Mouse (Mus musculus) heart, embryonic 10.5 days (tissue): ENCODE results near the gene Dok4. TPM values are rescaled to one million over a fixed set of nuclear protein-coding genes. Genes with fewer than 3 reads are reported as not detected.

Experiments used
- DNase-seq: peaks from one replicate; pipeline ENCODE4 v3.0.0-alpha.2; 2017; ENCODE audit warnings: low spot score
- H3K27ac ChIP-seq: fragments of 300-500 bp; sonication (generic); 2 replicates; pipeline ENCODE4 v1.5.1; 2016; ENCODE audit warnings: mild to moderate bottlenecking
- H3K27me3 ChIP-seq: fragments of 300-500 bp; sonication (generic); 2 replicates; pipeline ENCODE4 v1.6.1; 2016; ENCODE audit warnings: mild to moderate bottlenecking; ENCODE audit not compliant: poor library complexity, insufficient read depth, severe bottlenecking
- H3K36me3 ChIP-seq: fragments of 300-500 bp; sonication (generic); 2 replicates; pipeline ENCODE4 v1.6.1; 2016; ENCODE audit warnings: mild to moderate bottlenecking, moderate library complexity
- H3K4me1 ChIP-seq: fragments of 300-500 bp; sonication (generic); 2 replicates; pipeline ENCODE4 v1.6.1; 2016; ENCODE audit warnings: mild to moderate bottlenecking
- H3K4me3 ChIP-seq: fragments of 300-500 bp; sonication (generic); 2 replicates; pipeline ENCODE4 v1.5.1; 2016; ENCODE audit warnings: mild to moderate bottlenecking, moderate library complexity
- H3K9me3 ChIP-seq: fragments of 300-500 bp; sonication (generic); 2 replicates; pipeline ENCODE4 v1.6.1; 2016; ENCODE audit warnings: mild to moderate bottlenecking, moderate library complexity
- WGBS: fragments of 180-500 bp; shearing (Covaris S2); methylation state at CpG from one replicate; pipeline ENCODE4 v1.1.7; 2016; 5-methylcytosine and 5-hydroxymethylcytosine counted together
- polyA plus RNA-seq: library from polyadenylated mRNA; unstranded; fragments of >200 nt; fragmentation: Nextera tagmentation; extraction: Ambion mirVana; gene quantifications from 2 replicates; pipeline ENCODE4 v1.2.1, GENCODE M21; 2016

Dok4 gene
- polyA plus RNA-seq, 1 experiment from 2014 or later, result 71.3 TPM

DNA sequence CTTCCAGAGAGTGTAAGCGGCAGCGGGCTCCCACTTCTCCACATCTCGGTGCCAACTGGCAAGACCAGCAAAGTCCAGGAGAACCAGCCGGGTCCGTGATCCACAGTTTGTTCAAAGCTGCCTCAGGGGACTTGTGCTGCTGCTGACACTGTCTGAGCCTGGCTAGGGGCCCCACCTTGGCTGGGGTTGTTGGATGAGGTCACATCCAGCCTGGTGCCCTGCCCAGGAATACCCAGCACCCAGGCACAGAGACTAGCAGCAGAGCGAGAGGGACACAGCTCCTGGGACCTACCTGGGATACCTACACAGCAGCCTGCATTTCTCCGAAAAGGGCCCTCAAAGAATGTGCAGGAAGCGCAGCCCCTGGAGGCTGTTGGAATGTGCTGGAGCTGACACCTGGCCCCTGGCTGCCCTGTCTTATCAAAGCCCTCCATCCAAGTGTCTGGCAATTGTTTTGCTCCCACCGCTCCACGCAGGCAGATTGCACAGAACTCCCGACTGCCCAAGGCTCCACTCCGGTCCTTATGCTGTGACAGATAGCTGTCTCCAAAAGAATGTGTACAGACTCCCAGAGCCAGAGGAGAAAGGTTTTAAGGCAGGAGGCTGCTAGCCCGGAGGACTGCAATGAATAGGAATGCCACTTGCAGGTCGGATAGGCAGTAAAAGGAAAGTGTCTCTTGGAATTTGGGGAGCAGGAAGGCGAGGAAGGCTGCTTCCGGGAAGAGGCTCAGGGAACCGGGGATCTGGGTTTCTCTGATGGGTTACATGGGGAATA is 847 bp downstream of the Dok4 start:
- peaks cover 65% of the 10 kb centered on the region for H3K4me1 ChIP-seq
- H3K27me3 ChIP-seq, result peaks cover 5% of the 10 kb centered on the region; the same call in 1 of the 2 replicates
- H3K4me3 ChIP-seq, result peak overlapping the region; percentile 88
- H3K36me3 ChIP-seq, result peaks cover 2% of the 10 kb centered on the region; the same call in 1 of the 2 replicates
- 6% methylated on average over 17 of the region's 17 CpGs for WGBS
- H3K27ac ChIP-seq, result peak overlapping the region; percentile 91
- DNase-seq, result no peak
- no peaks in the 10 kb centered on the region for H3K9me3 ChIP-seq

DNA sequence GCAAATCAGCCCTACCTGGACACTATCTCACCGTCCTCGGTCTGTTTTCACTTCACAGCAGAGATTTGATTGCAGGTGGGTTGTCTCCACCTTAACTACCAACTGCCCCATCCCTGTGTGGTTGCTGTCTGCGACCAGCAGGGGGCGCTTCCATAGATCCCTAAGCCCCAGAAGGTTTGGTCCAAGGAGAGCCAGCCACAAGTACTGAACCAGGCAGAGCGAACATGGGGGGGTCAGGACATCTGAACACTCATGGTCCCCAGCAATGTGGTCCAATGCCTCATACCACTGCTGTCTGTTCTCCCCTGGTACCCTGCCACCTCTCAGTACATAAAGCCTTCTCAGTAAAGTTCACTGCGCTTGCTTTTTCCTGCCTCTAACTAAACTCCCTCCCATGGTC is 1.8 kb downstream of the Dok4 start:
- peak overlapping the region; percentile 91 for H3K27ac ChIP-seq
- 8% methylated on average over 6 of the region's 6 CpGs for WGBS
- peak overlapping the region; percentile 88 for H3K4me3 ChIP-seq
- DNase-seq, result peak; percentile 88
- H3K36me3 ChIP-seq, result peaks cover 12% of the 10 kb centered on the region
- peaks cover 5% of the 10 kb centered on the region; the same call in 1 of the 2 replicates for H3K27me3 ChIP-seq
- H3K4me1 ChIP-seq, result peaks cover 74% of the 10 kb centered on the region
- no peaks in the 10 kb centered on the region for H3K9me3 ChIP-seq

DNA sequence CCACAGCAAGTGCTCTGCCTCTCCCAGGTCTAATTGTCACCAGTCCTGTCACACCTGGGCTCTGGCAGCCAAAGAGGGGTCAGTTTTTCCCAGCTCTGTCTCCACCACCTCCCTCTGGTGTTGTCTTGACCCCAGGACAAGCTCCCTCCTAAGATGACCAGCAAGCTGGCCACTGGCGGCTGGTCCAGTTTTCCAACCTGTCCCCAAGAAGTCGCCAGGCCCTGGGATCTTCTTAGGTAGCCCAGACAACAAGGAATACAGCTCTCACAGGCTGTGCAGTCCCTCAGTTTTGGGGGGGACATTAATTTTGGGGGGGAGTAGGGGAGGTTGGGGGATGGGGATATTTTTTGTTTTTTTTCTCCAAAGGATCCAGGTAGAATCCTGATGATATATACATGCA is 3.6 kb downstream of the Dok4 start:
- H3K4me1 ChIP-seq, result peaks cover 89% of the 10 kb centered on the region
- peaks cover 29% of the 10 kb centered on the region for H3K36me3 ChIP-seq
- DNase-seq, result no peak
- peak overlapping the region; percentile 57 for H3K4me3 ChIP-seq
- peak overlapping the region; percentile 78; the same call in 1 of the 2 replicates for H3K27ac ChIP-seq
- no peaks in the 10 kb centered on the region for H3K9me3 ChIP-seq
- peaks cover 5% of the 10 kb centered on the region; the same call in 1 of the 2 replicates for H3K27me3 ChIP-seq
- WGBS, result 55% methylated on average over 2 of the region's 2 CpGs

DNA sequence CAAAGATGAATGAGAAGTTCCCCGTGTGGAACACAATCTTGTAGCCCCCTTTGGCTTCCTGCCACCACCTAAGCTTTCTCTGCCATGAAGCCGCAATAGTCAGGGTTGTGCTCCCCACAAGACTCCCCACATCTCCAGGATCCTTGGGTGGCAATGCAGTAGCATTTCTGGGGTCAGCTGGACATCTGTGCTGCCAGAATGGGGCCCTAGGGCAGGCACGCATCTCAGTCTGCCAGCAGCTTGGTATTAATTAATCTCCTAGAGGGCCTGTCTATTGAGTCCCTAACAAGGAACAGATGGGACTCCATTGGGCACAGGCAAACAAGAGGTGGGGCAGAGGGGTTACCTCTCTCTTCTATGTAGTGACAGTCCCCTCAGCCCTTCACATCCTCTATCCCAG is 4.0 kb downstream of the Dok4 start:
- Histone ChIP-seq H3K36me3 (peaks cover 34% of the 10 kb centered on the region), H3K4me3 (peak overlapping the region; percentile 57), H3K9me3 (no peaks in the 10 kb centered on the region), H3K27ac (peak overlapping the region; percentile 78; the same call in 1 of the 2 replicates), H3K27me3 (peaks cover 5% of the 10 kb centered on the region; the same call in 1 of the 2 replicates), H3K4me1 (peaks cover 89% of the 10 kb centered on the region)
- 52% methylated on average over 3 of the region's 3 CpGs for WGBS
- no peak for DNase-seq

DNA sequence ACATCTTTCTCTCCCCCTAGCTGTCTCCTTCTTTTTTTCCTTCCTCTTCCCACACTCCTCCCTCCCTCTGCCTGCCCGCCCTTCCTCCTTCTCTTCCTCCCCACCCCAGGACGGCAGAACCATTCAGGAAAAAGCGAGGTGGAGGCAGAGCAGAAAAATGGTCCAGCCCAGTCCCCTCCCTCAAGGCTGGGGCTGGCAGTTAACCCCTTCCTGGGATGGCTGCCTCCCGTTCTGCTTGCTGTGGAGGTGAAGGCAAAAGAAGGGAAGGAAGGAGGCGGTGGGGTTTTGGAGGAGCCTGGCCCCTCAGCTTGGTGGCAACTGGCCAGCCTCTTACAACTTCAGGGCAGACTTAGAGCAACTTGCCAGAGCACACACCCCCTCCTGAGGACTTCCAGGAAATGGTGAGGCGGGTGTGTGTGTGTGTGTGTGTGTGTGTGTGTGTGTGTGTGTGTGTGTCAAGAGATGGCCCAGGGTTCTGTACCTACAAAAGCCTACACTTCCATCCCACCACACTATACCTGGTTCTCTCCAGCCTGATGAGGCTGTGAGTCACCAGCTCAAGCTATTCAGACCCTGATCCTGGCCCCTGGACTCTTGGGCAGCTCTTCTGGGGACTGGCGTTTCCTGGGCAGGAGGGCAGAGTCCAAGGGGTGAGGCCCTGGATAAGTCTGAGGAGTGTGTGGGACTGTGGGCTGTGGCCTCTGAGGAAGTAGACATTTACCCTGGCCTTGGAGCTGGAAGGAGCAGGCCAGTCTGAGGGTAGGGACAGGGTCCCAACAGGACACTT is 4.8 kb downstream of the Dok4 start:
- peak; percentile 85 for DNase-seq
- peaks cover 42% of the 10 kb centered on the region for H3K36me3 ChIP-seq
- WGBS, result 7% methylated on average over 7 of the region's 7 CpGs
- H3K4me1 ChIP-seq, result peaks cover 89% of the 10 kb centered on the region
- no peaks in the 10 kb centered on the region for H3K9me3 ChIP-seq
- peak overlapping the region; percentile 57 for H3K4me3 ChIP-seq
- peaks cover 5% of the 10 kb centered on the region; the same call in 1 of the 2 replicates for H3K27me3 ChIP-seq
- H3K27ac ChIP-seq, result peak overlapping the region; percentile 78

DNA sequence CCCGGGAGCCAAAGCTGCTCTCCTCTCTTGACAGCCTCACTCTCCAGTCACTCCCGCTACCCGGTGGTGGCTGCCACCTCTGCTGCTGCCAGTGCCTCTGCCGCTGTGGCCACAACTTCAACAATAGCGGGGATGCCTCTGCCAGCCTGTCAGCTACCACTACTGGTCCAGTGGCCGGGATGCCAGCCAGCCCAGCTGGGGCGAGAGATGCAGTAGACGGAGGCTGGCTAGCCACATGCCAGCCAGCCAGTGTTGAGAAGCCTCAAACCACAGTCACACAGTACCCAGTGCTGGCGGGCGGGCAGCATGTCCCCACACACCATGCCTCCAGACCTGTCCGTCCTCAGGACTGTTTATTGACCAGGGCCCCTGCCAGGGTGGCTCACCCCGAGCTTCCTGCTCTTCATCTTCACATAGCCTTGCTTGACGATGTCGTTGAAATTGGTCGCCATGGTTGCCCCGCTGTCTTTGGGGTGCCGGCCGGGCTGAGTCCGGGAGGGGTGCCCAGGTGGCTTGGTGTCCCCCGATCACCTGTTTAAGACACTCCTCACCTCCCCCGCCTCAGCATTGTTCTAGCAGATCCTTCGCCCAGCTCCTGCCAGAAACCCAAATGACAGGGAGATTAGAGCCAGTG is 5.5 kb downstream of the Dok4 start:
- no peak for DNase-seq
- Histone ChIP-seq H3K27ac (peak overlapping the region; percentile 78), H3K9me3 (no peaks in the 10 kb centered on the region), H3K4me3 (peak overlapping the region; percentile 57), H3K36me3 (peaks cover 49% of the 10 kb centered on the region), H3K27me3 (peaks cover 5% of the 10 kb centered on the region; the same call in 1 of the 2 replicates), H3K4me1 (peaks cover 84% of the 10 kb centered on the region)
- WGBS, result 21% methylated on average over 22 of the region's 22 CpGs

DNA sequence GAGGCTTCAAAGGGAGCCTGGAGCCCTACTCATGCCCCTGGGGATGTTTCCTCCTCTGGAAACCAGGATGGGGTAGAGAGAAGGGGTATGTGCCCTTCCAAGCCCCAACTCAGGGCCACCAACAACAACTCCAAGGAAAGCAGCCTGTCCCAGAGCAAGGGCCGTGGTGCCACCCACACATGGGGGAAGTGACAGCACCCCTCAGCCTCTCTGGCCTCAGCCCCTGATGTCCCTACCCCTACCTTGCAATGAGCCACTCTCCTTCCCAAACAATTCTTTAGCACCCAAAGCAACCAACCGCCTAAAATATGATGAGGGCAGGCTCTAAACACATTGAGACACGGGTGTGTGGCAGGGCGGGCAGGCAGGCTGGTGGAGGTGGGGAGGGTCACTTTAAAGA is 6.1 kb downstream of the Dok4 start:
- DNase-seq, result no peak
- 33% methylated on average over 4 of the region's 4 CpGs for whole genome bisulfite sequencing
- Histone ChIP-seq H3K4me3 (peak overlapping the region; percentile 57), H3K27me3 (peaks cover under 1% of the 10 kb centered on the region; the same call in 1 of the 2 replicates), H3K36me3 (peaks cover 55% of the 10 kb centered on the region), H3K27ac (peak overlapping the region; percentile 78; the same call in 1 of the 2 replicates), H3K9me3 (no peaks in the 10 kb centered on the region), H3K4me1 (peaks cover 81% of the 10 kb centered on the region)

DNA sequence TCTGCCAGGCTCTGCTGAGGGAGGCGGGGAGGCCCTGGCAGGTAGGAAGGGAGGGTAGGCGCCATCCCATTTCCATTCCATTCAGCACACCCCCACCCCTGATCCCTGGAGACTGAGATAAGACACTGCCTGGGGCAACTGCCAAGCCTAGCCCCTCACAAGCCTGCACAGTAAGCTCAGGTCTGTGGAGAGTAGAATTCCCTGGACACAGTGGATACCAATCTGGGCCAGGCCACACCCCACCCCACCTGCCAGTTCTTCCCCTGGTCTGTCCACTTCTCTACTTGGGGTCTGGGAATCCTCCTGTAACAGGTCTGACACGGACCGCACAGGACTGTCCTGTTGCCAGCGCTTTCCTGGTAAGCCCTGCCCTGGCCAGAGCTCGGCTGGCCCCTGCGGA is 7.0 kb downstream of the Dok4 start:
- Histone ChIP-seq H3K4me1 (peaks cover 73% of the 10 kb centered on the region), H3K27ac (peak overlapping the region; percentile 78; the same call in 1 of the 2 replicates), H3K27me3 (no peaks in the 10 kb centered on the region), H3K36me3 (peaks cover 64% of the 10 kb centered on the region), H3K9me3 (no peaks in the 10 kb centered on the region), H3K4me3 (peak overlapping the region; percentile 57)
- no peak for DNase-seq
- WGBS, result 42% methylated on average over 7 of the region's 7 CpGs

DNA sequence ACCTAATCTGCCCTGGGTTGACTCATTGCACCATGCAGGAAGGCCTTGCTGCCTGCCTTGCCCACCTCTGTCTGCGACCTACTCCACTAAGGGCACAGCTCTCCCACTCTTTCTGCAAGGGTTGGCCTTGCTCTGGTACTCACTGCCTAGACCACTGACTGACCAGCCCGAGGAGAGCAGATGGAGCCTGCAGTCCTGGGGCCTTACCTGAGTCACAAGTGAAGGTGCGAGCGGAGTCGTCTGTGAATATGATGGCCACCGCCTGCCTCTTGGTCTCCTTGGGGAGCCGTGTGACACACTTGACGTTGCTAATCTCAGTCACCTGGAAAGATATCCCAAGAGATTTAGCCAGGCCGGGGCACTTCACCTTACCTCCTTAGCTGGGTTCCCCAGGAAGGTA is 9.2 kb downstream of the Dok4 start:
- DNase-seq, result no peak
- Histone ChIP-seq H3K4me3 (no peak overlapping the region), H3K9me3 (no peaks in the 10 kb centered on the region), H3K4me1 (peaks cover 59% of the 10 kb centered on the region), H3K36me3 (peaks cover 86% of the 10 kb centered on the region), H3K27me3 (no peaks in the 10 kb centered on the region), H3K27ac (no peak overlapping the region)
- WGBS, result 82% methylated on average over 9 of the region's 9 CpGs

DNA sequence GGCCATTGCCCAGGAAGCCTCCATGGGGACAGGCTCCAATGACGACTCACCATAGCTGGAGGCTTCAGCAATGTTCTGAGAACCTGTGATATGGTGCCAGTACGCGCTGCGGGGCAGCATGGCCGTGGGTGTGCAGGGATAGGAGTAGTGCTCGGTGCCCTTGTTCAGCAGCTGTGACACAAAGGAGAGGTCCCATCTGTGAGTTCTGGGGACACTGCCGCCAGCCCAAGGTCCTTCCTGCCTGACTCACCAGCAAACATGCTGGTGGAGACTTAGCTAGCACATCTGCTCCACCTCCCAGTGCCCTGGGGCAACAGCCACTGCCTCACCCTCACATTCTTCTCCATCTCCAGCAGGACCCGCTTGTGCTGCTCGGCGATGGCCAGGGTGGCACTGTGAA is 10.8 kb downstream of the Dok4 start:
- WGBS, result 85% methylated on average over 10 of the region's 10 CpGs
- DNase-seq, result no peak
- no peak overlapping the region for H3K27ac ChIP-seq
- no peaks in the 10 kb centered on the region for H3K9me3 ChIP-seq
- H3K4me3 ChIP-seq, result no peak overlapping the region
- H3K36me3 ChIP-seq, result peaks cover 97% of the 10 kb centered on the region
- peaks cover 49% of the 10 kb centered on the region for H3K4me1 ChIP-seq
- H3K27me3 ChIP-seq, result no peaks in the 10 kb centered on the region

DNA sequence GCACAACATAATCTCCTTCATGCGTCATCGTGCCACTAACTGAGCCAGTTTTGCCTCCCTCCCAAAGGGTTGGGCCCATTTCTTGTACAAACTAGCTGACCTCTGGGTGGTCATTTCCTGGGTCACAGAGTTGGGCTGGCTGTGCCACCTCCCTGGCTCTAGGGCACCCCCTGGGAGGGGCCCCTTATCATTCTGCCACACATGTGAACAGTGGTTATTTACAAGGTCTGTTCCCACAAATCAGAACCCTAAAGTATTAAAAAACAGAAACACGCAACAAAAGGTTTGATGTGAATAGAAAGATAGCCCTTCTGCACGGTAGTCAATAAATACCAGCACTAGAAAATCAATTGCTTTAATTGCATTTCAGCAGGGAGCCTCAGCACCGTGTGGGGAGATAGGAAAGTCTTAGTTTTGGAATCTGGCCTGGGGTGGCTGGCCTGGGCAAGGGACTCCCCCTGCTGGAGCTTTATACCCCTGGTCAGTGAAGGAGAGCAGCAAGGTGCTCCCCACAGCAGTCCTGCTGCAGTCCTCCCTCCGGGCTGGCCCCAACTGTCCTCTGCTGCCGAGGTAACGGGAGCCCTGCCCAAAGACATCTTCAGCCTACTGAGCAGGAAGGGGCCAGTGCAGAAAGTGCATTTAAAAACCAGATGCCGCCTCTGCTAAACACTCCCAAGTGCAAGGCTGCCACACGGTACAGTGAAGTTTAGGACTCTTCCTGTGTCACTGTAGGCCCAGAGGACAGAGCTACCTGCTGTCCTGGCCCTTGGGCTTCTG is 12.0 kb downstream of the Dok4 start:
- no peak overlapping the region for H3K27ac ChIP-seq
- no peaks in the 10 kb centered on the region for H3K27me3 ChIP-seq
- H3K4me1 ChIP-seq, result peaks cover 40% of the 10 kb centered on the region
- H3K4me3 ChIP-seq, result no peak overlapping the region
- WGBS, result 71% methylated on average over 10 of the region's 10 CpGs
- DNase-seq, result no peak
- peaks cover 95% of the 10 kb centered on the region for H3K36me3 ChIP-seq
- H3K9me3 ChIP-seq, result no peaks in the 10 kb centered on the region
